Mouse (Mus musculus) myocyte (in vitro differentiated cells): ENCODE data around the gene Gjc1. TPM values are rescaled to one million over a fixed set of nuclear protein-coding genes. Genes with fewer than 3 reads are reported as not detected.

Experiments used
- H3K27me3 ChIP-seq: one replicate; pipeline ENCODE4 v1.6.1; 2011; ENCODE audit not compliant: control insufficient read depth, insufficient read depth, insufficient read length
- H3K36me3 ChIP-seq: one replicate; pipeline ENCODE4 v1.6.1; 2011; ENCODE audit not compliant: control insufficient read depth, insufficient read depth
- H3K4me2 ChIP-seq: one replicate; pipeline ENCODE4 v1.6.1; 2011; ENCODE audit warnings: low read depth, control low read depth
- H3K4me3 ChIP-seq: one replicate; pipeline ENCODE4 v1.5.1; 2011; ENCODE audit warnings: mild to moderate bottlenecking, control low read depth, moderate library complexity
- H3K79me2 ChIP-seq: one replicate; pipeline ENCODE4 v1.6.1; 2011; ENCODE audit not compliant: control insufficient read depth, insufficient read depth
- H3ac ChIP-seq: one replicate; pipeline ENCODE4 v1.6.1; 2011; ENCODE audit not compliant: control insufficient read depth, insufficient read length
- CEBPB ChIP-seq: IDR thresholded peaks from 2 replicates; pipeline ENCODE4 v1.6.1; 2011; ENCODE audit warnings: mild to moderate bottlenecking, moderate library complexity; ENCODE audit not compliant: poor library complexity, insufficient read depth, severe bottlenecking
- E2F4 ChIP-seq: IDR thresholded peaks from one replicate; pipeline ENCODE4 v1.6.1; 2011; ENCODE audit warnings: mild to moderate bottlenecking, control low read depth, moderate library complexity; ENCODE audit not compliant: insufficient read depth
- MAX ChIP-seq: IDR thresholded peaks from one replicate; pipeline ENCODE4 v1.6.1; 2011; ENCODE audit warnings: low read depth, mild to moderate bottlenecking, control low read depth
- MYOD1 ChIP-seq, 3 experiments: IDR thresholded peaks; one replicate each; pipeline ENCODE4 v1.6.1; 2011; ENCODE audit warnings: control low read depth in 2 of 3, low read depth in 2 of 3, mild to moderate bottlenecking in 2 of 3, moderate library complexity in 1 of 3; ENCODE audit not compliant: insufficient read length in 2 of 3, control insufficient read depth in 1 of 3
- MYOG ChIP-seq, 3 experiments: IDR thresholded peaks; one replicate each; pipeline ENCODE4 v1.6.1; 2011; ENCODE audit warnings: control low read depth in 2 of 3, low read depth in 2 of 3, mild to moderate bottlenecking in 2 of 3; ENCODE audit not compliant: insufficient read length in 2 of 3, control insufficient read depth in 1 of 3, insufficient read depth in 1 of 3
- POLR2A ChIP-seq: IDR thresholded peaks from one replicate; pipeline ENCODE4 v1.6.1; 2011; ENCODE audit warnings: low read depth, mild to moderate bottlenecking, control low read depth, moderate library complexity; ENCODE audit not compliant: insufficient read length
- POLR2AphosphoS2 ChIP-seq: IDR thresholded peaks from one replicate; pipeline ENCODE4 v1.6.1; 2011; ENCODE audit warnings: low read depth, control low read depth; ENCODE audit not compliant: insufficient read length
- REST ChIP-seq: IDR thresholded peaks from one replicate; pipeline ENCODE4 v1.6.1; 2011; ENCODE audit warnings: mild to moderate bottlenecking, control low read depth, moderate library complexity; ENCODE audit not compliant: insufficient read depth, insufficient read length
- SRF ChIP-seq: IDR thresholded peaks from one replicate; pipeline ENCODE4 v1.6.1; 2011; ENCODE audit warnings: low read depth; ENCODE audit not compliant: control insufficient read depth, insufficient read length
- TCF12 ChIP-seq: IDR thresholded peaks from one replicate; pipeline ENCODE4 v1.6.1; 2011; ENCODE audit warnings: mild to moderate bottlenecking, control low read depth; ENCODE audit not compliant: poor library complexity, insufficient read depth, severe bottlenecking
- TCF3 ChIP-seq: IDR thresholded peaks from one replicate; pipeline ENCODE4 v1.6.1; 2011; ENCODE audit warnings: low read depth, control low read depth; ENCODE audit not compliant: insufficient read length
- USF1 ChIP-seq: IDR thresholded peaks from one replicate; pipeline ENCODE4 v1.6.1; 2011; ENCODE audit warnings: low read depth, mild to moderate bottlenecking, control low read depth, moderate library complexity
- polyA plus RNA-seq: library from polyadenylated mRNA; unstranded; fragments of >200 nt; fragmentation: generic; extraction: Trizol; gene quantifications from one replicate; pipeline ENCODE4 v1.2.1, GENCODE M21; 2012; ENCODE audit warnings: missing spikeins

The Gjc1 gene
- polyA plus RNA-seq, 1 experiment: 10.3 TPM

GRCm38 (mm10) chr11:102853760-102854159 is 34.3 kb upstream of the Gjc1 start:
- peaks cover 52% of the 10 kb centered on the region for H3K36me3 ChIP-seq
- TF ChIP-seq USF1 (no peak), MYOD1 (IDR thresholded peaks at IDR 0.05; ENCODE audit: control insufficient read depth in 1 of 3, insufficient read length in 2 of 3, low read depth in 2 of 3) (no peak), MAX (no peak), POLR2AphosphoS2 (no peak), CEBPB (no peak), TCF12 (no peak), REST (no peak), POLR2A (no peak), SRF (no peak), MYOG (IDR thresholded peaks at IDR 0.05; ENCODE audit: control insufficient read depth in 1 of 3, insufficient read depth in 1 of 3, insufficient read length in 2 of 3, low read depth in 2 of 3) (no peak), TCF3 (no peak), E2F4 (no peak)
- no peak overlapping the region for H3K4me2 ChIP-seq
- H3K79me2 ChIP-seq: no peaks in the 10 kb centered on the region
- no peak overlapping the region for H3ac ChIP-seq
- H3K27me3 ChIP-seq: no peaks in the 10 kb centered on the region
- no peak overlapping the region for H3K4me3 ChIP-seq

GRCm38 (mm10) chr11:102851883-102852282 is 32.4 kb upstream of the Gjc1 start:
- Histone ChIP-seq H3K79me2 (no peaks in the 10 kb centered on the region), H3K27me3 (no peaks in the 10 kb centered on the region), H3K36me3 (peaks cover 38% of the 10 kb centered on the region), H3ac (no peak overlapping the region), H3K4me2 (no peak overlapping the region), H3K4me3 (no peak overlapping the region)
- TF ChIP-seq REST (no peak), MYOG (IDR thresholded peaks at IDR 0.05; ENCODE audit: control insufficient read depth in 1 of 3, insufficient read depth in 1 of 3, insufficient read length in 2 of 3, low read depth in 2 of 3) (no peak), E2F4 (no peak), MAX (no peak), USF1 (no peak), POLR2AphosphoS2 (no peak), TCF12 (no peak), SRF (no peak), POLR2A (no peak), MYOD1 (IDR thresholded peaks at IDR 0.05; ENCODE audit: control insufficient read depth in 1 of 3, insufficient read length in 2 of 3, low read depth in 2 of 3) (no peak), CEBPB (no peak), TCF3 (no peak)

- Histone ChIP-seq H3K36me3 (peaks cover 37% of the 10 kb centered on the region), H3K4me3 (no peak overlapping the region), H3ac (no peak overlapping the region), H3K27me3 (no peaks in the 10 kb centered on the region), H3K4me2 (no peak overlapping the region), H3K79me2 (no peaks in the 10 kb centered on the region)
- TF ChIP-seq E2F4 (no peak), POLR2A (no peak), MYOG (IDR thresholded peaks at IDR 0.05; ENCODE audit: control insufficient read depth in 1 of 3, insufficient read depth in 1 of 3, insufficient read length in 2 of 3, low read depth in 2 of 3) (no peak), POLR2AphosphoS2 (no peak), TCF12 (no peak), SRF (no peak), CEBPB (no peak), MAX (no peak), REST (no peak)
These were observed 26.4 kb upstream of the Gjc1 start for GRCm38 (mm10) chr11:102845926-102846325.

GRCm38 (mm10) chr11:102838616-102839150 is 19.2 kb upstream of the Gjc1 start:
- H3ac ChIP-seq: no peak overlapping the region
- H3K79me2 ChIP-seq: no peaks in the 10 kb centered on the region

GRCm38 (mm10) chr11:102838126-102838525 is 18.6 kb upstream of the Gjc1 start:
- Histone ChIP-seq H3K27me3 (no peaks in the 10 kb centered on the region), H3K36me3 (peaks cover 23% of the 10 kb centered on the region), H3K4me2 (no peak overlapping the region), H3K79me2 (no peaks in the 10 kb centered on the region), H3ac (no peak overlapping the region), H3K4me3 (no peak overlapping the region)
- TF ChIP-seq USF1 (no peak), MAX (no peak), TCF12 (no peak), POLR2AphosphoS2 (no peak), TCF3 (no peak), POLR2A (no peak), CEBPB (no peak), E2F4 (no peak), MYOD1 (IDR thresholded peaks at IDR 0.05; ENCODE audit: control insufficient read depth in 1 of 3, insufficient read length in 2 of 3, low read depth in 2 of 3) (no peak), SRF (no peak), REST (no peak), MYOG (IDR thresholded peaks at IDR 0.05; ENCODE audit: control insufficient read depth in 1 of 3, insufficient read depth in 1 of 3, insufficient read length in 2 of 3, low read depth in 2 of 3) (no peak)

More at GRCm38 (mm10) chr11:102838616-102839150, 19.2 kb upstream of the Gjc1 start:
- Histone ChIP-seq H3K27me3 (no peaks in the 10 kb centered on the region), H3K4me2 (no peak overlapping the region), H3K36me3 (peaks cover 25% of the 10 kb centered on the region), H3K4me3 (no peak overlapping the region)
- no peak for TF ChIP-seq MAX
- TF ChIP-seq TCF3: no peak
- TF ChIP-seq TCF12: no peak
- TF ChIP-seq MYOG (IDR thresholded peaks at IDR 0.05; ENCODE audit: control insufficient read depth in 1 of 3, insufficient read depth in 1 of 3, insufficient read length in 2 of 3, low read depth in 2 of 3): no peak
- TF ChIP-seq REST: no peak
- TF ChIP-seq USF1: no peak
